Mouse (Mus musculus) heart, embryonic 15.5 days (tissue): ENCODE measurements around the gene Plscr2. TPM values are rescaled to one million over a fixed set of nuclear protein-coding genes. Genes with fewer than 3 reads are reported as not detected.

Experiments used
- ATAC-seq: fragments of 200-750 bp; cut with Nextera tagmentation; replicated peaks from 2 replicates; pipeline ENCODE4 v1.8.0; 2017; ENCODE audit warnings: low read depth, moderate TSS enrichment; ENCODE audit not compliant: insufficient number of reproducible peaks, insufficient read depth, low FRiP score
- H3K27ac ChIP-seq: fragments of 300-500 bp; sonication (generic); 2 replicates; pipeline ENCODE4 v1.5.1; 2015; ENCODE audit warnings: mild to moderate bottlenecking, inconsistent platforms
- H3K27me3 ChIP-seq: fragments of 300-500 bp; sonication (generic); 2 replicates; pipeline ENCODE4 v1.6.1; 2015; ENCODE audit warnings: inconsistent platforms
- H3K36me3 ChIP-seq: fragments of 300-500 bp; sonication (generic); 2 replicates; pipeline ENCODE4 v1.6.1; 2015; ENCODE audit warnings: mild to moderate bottlenecking, inconsistent platforms
- H3K4me1 ChIP-seq: fragments of 300-500 bp; sonication (generic); replicated peaks from 2 replicates; pipeline ENCODE4 v1.6.1; 2015; ENCODE audit warnings: inconsistent platforms
- H3K4me2 ChIP-seq: fragments of 300-500 bp; sonication (generic); 2 replicates; pipeline ENCODE4 v1.6.1; 2015; ENCODE audit warnings: inconsistent platforms, mild to moderate bottlenecking, moderate library complexity
- H3K4me3 ChIP-seq: fragments of 300-500 bp; sonication (generic); 2 replicates; pipeline ENCODE4 v1.5.1; 2015; ENCODE audit warnings: mild to moderate bottlenecking, inconsistent platforms
- H3K9ac ChIP-seq: fragments of 300-500 bp; sonication (generic); 2 replicates; pipeline ENCODE4 v1.6.1; 2015; ENCODE audit warnings: mild to moderate bottlenecking, inconsistent platforms
- H3K9me3 ChIP-seq: fragments of 300-500 bp; sonication (generic); replicated peaks from 2 replicates; pipeline ENCODE4 v1.6.1; 2016; ENCODE audit warnings: inconsistent platforms
- WGBS: fragments of 180-500 bp; shearing (Covaris S2); methylation state at CpG from one replicate; pipeline ENCODE4 v1.1.7; 2015; ENCODE audit warnings: mixed read lengths; 5-methylcytosine and 5-hydroxymethylcytosine counted together
- polyA plus RNA-seq: library from polyadenylated mRNA; unstranded; fragments of >200 nt; fragmentation: Nextera tagmentation; extraction: Ambion mirVana; gene quantifications from 2 replicates; pipeline ENCODE4 v1.2.1, GENCODE M21; 2015

Plscr2 gene
- 8.5 and 11.5 TPM in 2 replicates for polyA plus RNA-seq

DNA sequence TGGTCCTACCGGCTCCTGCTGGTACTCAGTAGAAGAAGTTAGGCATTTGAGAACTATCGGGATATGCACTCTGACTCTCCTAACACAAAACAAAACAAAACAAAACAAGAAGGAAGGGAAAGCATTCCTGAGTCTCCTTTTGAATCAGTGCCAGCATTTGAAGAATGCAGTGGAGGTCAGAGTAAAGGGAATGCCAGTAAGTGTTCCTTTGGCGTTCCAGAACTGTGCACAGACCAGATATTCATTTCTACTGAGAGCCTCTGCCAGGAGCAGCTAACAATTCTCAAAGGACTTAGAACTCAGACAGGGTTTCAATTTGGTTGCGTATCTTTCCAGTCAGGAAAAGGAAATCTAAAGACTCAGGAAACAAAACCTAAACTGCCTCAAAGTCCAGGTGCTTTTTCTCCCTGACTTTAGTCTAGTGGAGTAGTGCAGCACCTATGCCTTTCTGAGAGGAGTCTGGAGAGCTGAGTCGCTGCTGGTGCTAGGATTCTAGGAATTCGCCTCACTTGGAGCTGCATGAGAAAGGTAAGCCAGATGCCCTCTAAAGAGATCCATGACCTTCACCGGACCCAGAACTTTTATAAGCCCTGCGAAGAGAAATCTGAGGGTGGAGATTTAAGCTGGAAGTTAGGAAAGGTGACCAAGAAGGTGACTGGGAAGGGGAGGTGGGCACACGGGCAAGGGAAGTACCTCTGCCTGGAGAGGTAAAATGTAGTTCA, at the start of gene Plscr2:
TSS of gene Plscr2 (plus strand) at position 117 of the 722 bp plus-strand sequence.
- peak; percentile 77 for ATAC-seq
- H3K9ac ChIP-seq, result peak within 1 kb of the TSS; percentile 41
- H3K27ac ChIP-seq, result peak within 1 kb of the TSS; percentile 83
- peak within 1 kb of the TSS; percentile 52 for H3K4me2 ChIP-seq
- peaks cover 8% of the 10 kb centered on the region; the same call in 1 of the 2 replicates for H3K36me3 ChIP-seq
- WGBS, result 31% methylated on average over 9 of the region's 9 CpGs
- H3K9me3 ChIP-seq, result no peaks in the 10 kb centered on the region
- H3K27me3 ChIP-seq, result no peaks in the 10 kb centered on the region
- peak within 1 kb of the TSS; percentile 43 for H3K4me3 ChIP-seq
- H3K4me1 ChIP-seq, result peaks cover 25% of the 10 kb centered on the region

DNA sequence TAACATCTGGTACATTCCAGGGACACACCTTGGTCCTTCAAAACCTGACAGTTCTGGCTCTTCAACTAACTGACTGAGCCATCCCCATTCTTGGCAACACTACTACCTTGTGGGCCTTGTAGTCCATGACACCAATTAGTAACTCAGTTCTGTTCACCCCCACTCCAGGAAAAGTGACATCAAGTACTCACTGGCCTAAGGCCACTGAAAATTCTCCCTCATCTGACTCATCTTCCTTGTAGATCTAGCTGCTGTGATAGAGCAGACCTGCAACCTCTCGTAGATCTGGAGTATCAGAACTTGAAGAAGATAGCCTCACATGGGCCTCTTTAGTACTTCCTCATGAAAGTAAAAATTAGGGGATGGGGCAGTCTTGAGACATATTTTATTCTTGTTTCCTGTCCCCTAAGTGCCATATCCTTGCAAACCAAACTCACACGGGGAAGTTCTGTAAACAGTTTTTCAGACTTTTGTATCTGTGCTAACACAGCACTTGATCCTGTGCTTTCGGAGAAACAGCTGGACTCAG, 49.2 kb upstream of the Plscr2 start:
- ATAC-seq, result no peak
- 67% methylated on average over 3 of the region's 3 CpGs for WGBS
- Histone ChIP-seq H3K4me2 (no peak overlapping the region), H3K27me3 (no peaks in the 10 kb centered on the region), H3K4me3 (no peak overlapping the region), H3K36me3 (no peaks in the 10 kb centered on the region), H3K9ac (no peak overlapping the region), H3K9me3 (no peaks in the 10 kb centered on the region), H3K27ac (no peak overlapping the region), H3K4me1 (no peaks in the 10 kb centered on the region)

- WGBS, result 75% methylated on average over 3 of the region's 3 CpGs
- Histone ChIP-seq H3K4me3 (no peak overlapping the region), H3K9me3 (no peaks in the 10 kb centered on the region), H3K4me2 (no peak overlapping the region), H3K9ac (no peak overlapping the region), H3K4me1 (no peaks in the 10 kb centered on the region), H3K27ac (no peak overlapping the region), H3K27me3 (no peaks in the 10 kb centered on the region), H3K36me3 (no peaks in the 10 kb centered on the region)
- no peak for ATAC-seq
Measured at GRCm38 (mm10) chr9:92226795-92227194, 48.6 kb upstream of the Plscr2 start.

- ATAC-seq, result no peak
- H3K4me3 ChIP-seq, result no peak overlapping the region
- no peak overlapping the region for H3K4me2 ChIP-seq
- no peaks in the 10 kb centered on the region for H3K36me3 ChIP-seq
- H3K9me3 ChIP-seq, result no peaks in the 10 kb centered on the region
- H3K4me1 ChIP-seq, result no peaks in the 10 kb centered on the region
- 79% methylated on average over 16 of the region's 16 CpGs for WGBS
- no peak overlapping the region for H3K9ac ChIP-seq
- no peak overlapping the region for H3K27ac ChIP-seq
- H3K27me3 ChIP-seq, result no peaks in the 10 kb centered on the region
Measured at GRCm38 (mm10) chr9:92228867-92229832, 46.3 kb upstream of the Plscr2 start.

GRCm38 (mm10) chr9:92229833-92230205, 45.6 kb upstream of the Plscr2 start:
- Histone ChIP-seq H3K4me2 (no peak overlapping the region), H3K9ac (no peak overlapping the region), H3K9me3 (no peaks in the 10 kb centered on the region), H3K36me3 (no peaks in the 10 kb centered on the region), H3K27ac (no peak overlapping the region), H3K4me3 (no peak overlapping the region), H3K27me3 (no peaks in the 10 kb centered on the region), H3K4me1 (no peaks in the 10 kb centered on the region)
- no peak for ATAC-seq
- 29% methylated on average over 2 of the region's 2 CpGs for WGBS

- no peak overlapping the region for H3K9ac ChIP-seq
- no peak overlapping the region for H3K4me2 ChIP-seq
- H3K27ac ChIP-seq, result no peak overlapping the region
- 83% methylated on average over 11 of the region's 11 CpGs for WGBS
- H3K4me1 ChIP-seq, result no peaks in the 10 kb centered on the region
- no peak for ATAC-seq
- no peaks in the 10 kb centered on the region for H3K36me3 ChIP-seq
- no peak overlapping the region for H3K4me3 ChIP-seq
- H3K27me3 ChIP-seq, result no peaks in the 10 kb centered on the region
- no peaks in the 10 kb centered on the region for H3K9me3 ChIP-seq
Measured at GRCm38 (mm10) chr9:92234901-92235458, 40.4 kb upstream of the Plscr2 start.

- no peak overlapping the region for H3K27ac ChIP-seq
- H3K4me3 ChIP-seq, result no peak overlapping the region
- H3K27me3 ChIP-seq, result no peaks in the 10 kb centered on the region
- no peaks in the 10 kb centered on the region for H3K36me3 ChIP-seq
- WGBS, result 77% methylated on average over 7 of the region's 7 CpGs
- H3K4me1 ChIP-seq, result peaks cover 10% of the 10 kb centered on the region
- ATAC-seq, result no peak
- H3K9me3 ChIP-seq, result no peaks in the 10 kb centered on the region
- H3K9ac ChIP-seq, result no peak overlapping the region
- H3K4me2 ChIP-seq, result no peak overlapping the region
Measured at GRCm38 (mm10) chr9:92248773-92249446, 26.5 kb upstream of the Plscr2 start.

- WGBS, result 42% methylated on average over 7 of the region's 7 CpGs
- no peaks in the 10 kb centered on the region for H3K27me3 ChIP-seq
- H3K9me3 ChIP-seq, result no peaks in the 10 kb centered on the region
- H3K4me3 ChIP-seq, result peak within 1 kb of the TSS; percentile 66
- peak within 1 kb of the TSS; percentile 71 for H3K9ac ChIP-seq
- H3K27ac ChIP-seq, result peak within 1 kb of the TSS; percentile 94
- H3K4me2 ChIP-seq, result peak within 1 kb of the TSS; percentile 70
- ATAC-seq, result no peak
- peaks cover 10% of the 10 kb centered on the region for H3K4me1 ChIP-seq
- no peaks in the 10 kb centered on the region for H3K36me3 ChIP-seq
Measured at GRCm38 (mm10) chr9:92249447-92249852, 26.0 kb upstream of the Plscr2 start, which contains the start of gene Plscr1. Gene Plscr1 (plus strand): TSS chr9:92249750.

DNA sequence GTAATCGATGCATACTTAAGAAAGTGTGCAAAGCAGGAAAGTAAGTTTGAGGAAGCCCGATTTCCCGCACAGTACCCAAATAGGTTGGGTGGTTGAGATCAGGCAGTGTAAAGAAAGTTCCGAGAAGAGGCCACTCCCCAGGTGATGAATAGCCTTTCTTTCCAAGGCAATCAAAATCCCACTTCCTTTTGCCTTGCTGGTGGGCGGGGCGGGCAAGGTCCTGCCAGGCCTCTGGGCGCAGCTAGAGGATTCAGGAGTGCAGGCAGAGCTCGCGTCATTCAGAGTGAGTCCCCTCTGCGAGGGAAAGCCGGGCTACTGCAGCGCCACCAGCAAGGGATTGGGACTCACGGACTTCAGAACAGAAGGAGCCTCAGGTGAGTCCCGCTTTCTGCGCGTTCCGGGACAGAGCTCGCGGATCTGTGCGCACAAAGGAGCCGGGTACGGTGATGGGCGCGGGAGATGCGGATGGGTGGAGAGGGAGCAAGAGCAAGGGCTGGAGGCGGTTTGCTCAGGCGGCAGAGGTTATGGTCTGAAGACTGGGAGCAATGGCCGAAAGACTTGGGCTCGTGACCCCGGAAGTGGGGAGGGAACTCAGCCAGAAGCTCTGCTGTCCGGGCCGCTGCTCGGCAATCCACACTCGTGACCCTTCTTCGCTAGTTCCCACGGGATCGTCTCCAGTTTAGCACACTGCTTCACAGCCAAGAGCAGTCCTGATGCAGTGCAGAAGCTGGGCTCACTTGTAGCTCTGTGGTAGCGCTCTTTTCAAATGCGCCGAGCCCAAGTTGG, 25.2 kb upstream of the Plscr2 start:
- H3K9me3 ChIP-seq, result no peaks in the 10 kb centered on the region
- H3K4me1 ChIP-seq, result peaks cover 10% of the 10 kb centered on the region
- peak overlapping the region; percentile 94 for H3K27ac ChIP-seq
- H3K4me2 ChIP-seq, result peak overlapping the region; percentile 70
- H3K4me3 ChIP-seq, result peak overlapping the region; percentile 66
- ATAC-seq, result peak; percentile 91
- H3K27me3 ChIP-seq, result no peaks in the 10 kb centered on the region
- WGBS, result under 1% methylated on average over 40 of the region's 40 CpGs
- H3K36me3 ChIP-seq, result no peaks in the 10 kb centered on the region
- peak overlapping the region; percentile 71 for H3K9ac ChIP-seq

DNA sequence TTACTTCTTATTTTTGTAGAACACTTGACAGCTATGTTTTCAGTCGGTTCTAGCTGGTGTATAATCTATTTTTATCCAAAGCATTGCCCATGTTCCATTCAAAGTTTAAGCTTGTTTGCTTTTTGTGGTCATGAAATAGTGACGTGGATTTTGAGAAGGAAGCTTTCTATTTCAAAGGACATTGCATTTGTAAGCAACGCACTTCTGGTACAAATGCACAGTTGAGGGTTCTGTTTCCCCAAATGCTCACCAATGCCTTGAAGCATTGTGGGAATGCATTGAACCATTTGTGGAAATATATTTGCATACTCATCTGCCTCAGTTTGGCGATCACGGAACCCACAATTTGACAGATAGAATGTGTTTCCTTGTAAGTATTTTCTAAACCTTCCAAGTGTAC, 22.7 kb upstream of the Plscr2 start:
- no peak for ATAC-seq
- no peak overlapping the region for H3K27ac ChIP-seq
- no peaks in the 10 kb centered on the region for H3K36me3 ChIP-seq
- 77% methylated on average over 5 of the region's 5 CpGs for WGBS
- no peak overlapping the region for H3K4me3 ChIP-seq
- no peaks in the 10 kb centered on the region for H3K9me3 ChIP-seq
- no peak overlapping the region for H3K9ac ChIP-seq
- H3K27me3 ChIP-seq, result no peaks in the 10 kb centered on the region
- H3K4me1 ChIP-seq, result peaks cover 10% of the 10 kb centered on the region
- H3K4me2 ChIP-seq, result no peak overlapping the region
